9 mouse cellular contexts compared by ENCODE assay signal in genomic region chr3:68764336-68764735, GRCm38 (mm10).
"Had no signal": no experiment of that assay in that cellular context is flagged by ENCODE, and none has a peak within 500 bp of the region (broad histone marks: within the 10 kb centered on the region; RNA-seq: fewer than 3 reads in every experiment).

No protein-coding gene starts in this region.

- DNase-seq: layer of hippocampus, adult 9-11 months; layer of hippocampus, postnatal 36 days; midbrain, embryonic 14.5 days had no signal

- H3K27me3 ChIP-seq: limb, embryonic 15.5 days; liver, embryonic 12.5 days; neural tube, embryonic 12.5 days had no signal

- H3K36me3 ChIP-seq: limb, embryonic 15.5 days; liver, embryonic 12.5 days; midbrain, embryonic 10.5 days; neural tube, embryonic 12.5 days had no signal

- H3K27ac ChIP-seq: limb, embryonic 15.5 days; liver, embryonic 12.5 days; midbrain, embryonic 10.5 days; neural tube, embryonic 12.5 days; stomach, postnatal 0 days had no signal

- H3K9ac ChIP-seq: limb, embryonic 15.5 days; liver, embryonic 12.5 days; lung, embryonic 14.5 days; neural tube, embryonic 12.5 days had no signal

- H3K4me3 ChIP-seq: limb, embryonic 15.5 days; liver, embryonic 12.5 days; midbrain, embryonic 10.5 days; neural tube, embryonic 12.5 days had no signal

- H3K4me1 ChIP-seq: limb, embryonic 15.5 days had no signal

- H3K9me3 ChIP-seq: limb, embryonic 15.5 days; liver, embryonic 12.5 days; midbrain, embryonic 10.5 days; neural tube, embryonic 12.5 days had no signal

- H3K4me2 ChIP-seq: limb, embryonic 15.5 days; liver, embryonic 12.5 days; lung, embryonic 14.5 days; neural tube, embryonic 12.5 days had no signal
